ENCODE assay signal across 18 mouse cellular contexts in genomic region chr6:87021791-87022190, GRCm38 (mm10).
"Had no signal": no experiment of that assay in that cellular context is flagged by ENCODE, and none has a peak within 500 bp of the region (broad histone marks: within the 10 kb centered on the region; RNA-seq: fewer than 3 reads in every experiment).

No protein-coding gene starts in this region.

- H3K4me2 ChIP-seq: lung, embryonic 14.5 days; midbrain, embryonic 13.5 days; neural tube, embryonic 13.5 days; neural tube, embryonic 15.5 days had no signal

- H3K27ac ChIP-seq: midbrain, embryonic 10.5 days; neural tube, embryonic 13.5 days; neural tube, embryonic 15.5 days had no signal

- H3K9me3 ChIP-seq: midbrain, embryonic 13.5 days; neural tube, embryonic 15.5 days had no signal

- ATAC-seq: midbrain, embryonic 13.5 days; midbrain, embryonic 16.5 days had no signal

- H3K4me3 ChIP-seq: midbrain, embryonic 10.5 days; midbrain, embryonic 13.5 days; myocyte; neural tube, embryonic 13.5 days; neural tube, embryonic 15.5 days had no signal

- H3K4me1 ChIP-seq: midbrain, embryonic 10.5 days; midbrain, embryonic 13.5 days; neural tube, embryonic 13.5 days; neural tube, embryonic 15.5 days had no signal

- H3K9ac ChIP-seq: lung, embryonic 14.5 days; midbrain, embryonic 13.5 days; neural tube, embryonic 13.5 days; neural tube, embryonic 15.5 days had no signal

- DNase-seq: lung, adult 18-20 months; lung, embryonic 14.5 days; lung, postnatal 10 days; lung, postnatal 4 days; retina, postnatal 1 day; right cerebral cortex, adult 18-20 months; right cerebral cortex, postnatal 25 days; right cerebral cortex, postnatal 4 days; spleen, adult 18-20 months; thymus, adult 18-20 months; thymus, postnatal 14 days; thymus, postnatal 36 days had no signal

- H3K27me3 ChIP-seq: midbrain, embryonic 13.5 days; neural tube, embryonic 13.5 days; neural tube, embryonic 15.5 days had no signal
